Mouse (Mus musculus) neural tube, embryonic 12.5 days (tissue): Measurements from ENCODE around the gene Ahnak2. TPM values are rescaled to one million over a fixed set of nuclear protein-coding genes. Genes with fewer than 3 reads are reported as not detected.

Experiments used
- ATAC-seq: fragments of 200-750 bp; cut with Nextera tagmentation; 2 replicates; pipeline ENCODE4 v1.8.0; 2017; ENCODE audit warnings: low read depth, mild to moderate bottlenecking, moderate TSS enrichment, moderate library complexity; ENCODE audit not compliant: low FRiP score
- H3K27ac ChIP-seq: fragments of 300-500 bp; sonication (generic); 2 replicates; pipeline ENCODE4 v1.5.1; 2016
- H3K27me3 ChIP-seq: fragments of 300-500 bp; sonication (generic); replicated peaks from 2 replicates; pipeline ENCODE4 v1.6.1; 2016; ENCODE audit warnings: mild to moderate bottlenecking
- H3K36me3 ChIP-seq: fragments of 300-500 bp; sonication (generic); 2 replicates; pipeline ENCODE4 v1.6.1; 2016; ENCODE audit warnings: mild to moderate bottlenecking
- H3K4me1 ChIP-seq: fragments of 300-500 bp; sonication (generic); 2 replicates; pipeline ENCODE4 v1.6.1; 2016
- H3K4me2 ChIP-seq: fragments of 300-500 bp; sonication (generic); replicated peaks from 2 replicates; pipeline ENCODE4 v1.6.1; 2016; ENCODE audit warnings: mild to moderate bottlenecking
- H3K4me3 ChIP-seq: fragments of 300-500 bp; sonication (generic); 2 replicates; pipeline ENCODE4 v1.5.1; 2016
- H3K9ac ChIP-seq: fragments of 300-500 bp; sonication (generic); 2 replicates; pipeline ENCODE4 v1.6.1; 2016; ENCODE audit warnings: mild to moderate bottlenecking
- H3K9me3 ChIP-seq: fragments of 300-500 bp; sonication (generic); 2 replicates; pipeline ENCODE4 v1.6.1; 2016; ENCODE audit warnings: mild to moderate bottlenecking
- WGBS: fragments of 180-500 bp; shearing (Covaris S2); methylation state at CpG from one replicate; pipeline ENCODE4 v1.1.7; 2016; 5-methylcytosine and 5-hydroxymethylcytosine counted together
- polyA plus RNA-seq: library from polyadenylated mRNA; unstranded; fragments of >200 nt; fragmentation: Nextera tagmentation; extraction: Ambion mirVana; gene quantifications from 2 replicates; pipeline ENCODE4 v1.2.1, GENCODE M21; 2016

The Ahnak2 gene
- polyA plus RNA-seq, 1 experiment from 2014 or later = 0.93 TPM

GRCm38 (mm10) chr12:112791026-112791425 is 11.4 kb downstream of the Ahnak2 start:
- H3K27me3 ChIP-seq = no peaks in the 10 kb centered on the region
- 77% methylated on average over 8 of the region's 8 CpGs for WGBS
- no peak overlapping the region for H3K4me2 ChIP-seq
- ATAC-seq = no peak
- peaks cover 6% of the 10 kb centered on the region for H3K4me1 ChIP-seq
- H3K27ac ChIP-seq = no peak overlapping the region
- H3K9ac ChIP-seq = no peak overlapping the region
- no peaks in the 10 kb centered on the region for H3K36me3 ChIP-seq
- no peaks in the 10 kb centered on the region for H3K9me3 ChIP-seq
- no peak overlapping the region for H3K4me3 ChIP-seq

DNA sequence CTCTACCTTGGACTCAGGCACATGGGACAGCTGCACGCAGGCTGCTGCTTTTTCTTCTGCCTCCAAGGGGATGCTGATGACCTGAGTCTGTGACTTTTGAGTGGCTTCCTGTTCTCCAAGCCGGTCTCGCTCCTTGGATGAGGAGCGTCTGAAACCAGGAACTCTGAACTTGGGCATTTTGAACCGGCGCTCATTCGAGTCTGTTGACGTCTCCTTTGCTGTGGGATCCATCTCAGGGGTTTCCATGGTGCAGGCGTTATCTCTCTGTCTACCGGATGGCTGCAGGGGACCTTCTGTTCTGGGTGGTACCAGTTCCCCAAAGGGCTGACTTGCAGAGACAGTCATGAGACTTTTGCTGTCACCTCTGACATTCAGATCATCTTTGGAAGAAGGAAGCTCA is 28.0 kb downstream of the Ahnak2 start:
- H3K9ac ChIP-seq = no peak overlapping the region
- ATAC-seq = no peak
- no peaks in the 10 kb centered on the region for H3K36me3 ChIP-seq
- no peaks in the 10 kb centered on the region for H3K4me1 ChIP-seq
- H3K9me3 ChIP-seq = 0 out of 2 replicates have a peak, but pooled peaks cover 9% of the 10 kb centered on the region
- H3K27me3 ChIP-seq = no peaks in the 10 kb centered on the region
- H3K4me2 ChIP-seq = no peak overlapping the region
- WGBS = 95% methylated on average over 10 of the region's 10 CpGs
- no peak overlapping the region for H3K4me3 ChIP-seq
- H3K27ac ChIP-seq = no peak overlapping the region

DNA sequence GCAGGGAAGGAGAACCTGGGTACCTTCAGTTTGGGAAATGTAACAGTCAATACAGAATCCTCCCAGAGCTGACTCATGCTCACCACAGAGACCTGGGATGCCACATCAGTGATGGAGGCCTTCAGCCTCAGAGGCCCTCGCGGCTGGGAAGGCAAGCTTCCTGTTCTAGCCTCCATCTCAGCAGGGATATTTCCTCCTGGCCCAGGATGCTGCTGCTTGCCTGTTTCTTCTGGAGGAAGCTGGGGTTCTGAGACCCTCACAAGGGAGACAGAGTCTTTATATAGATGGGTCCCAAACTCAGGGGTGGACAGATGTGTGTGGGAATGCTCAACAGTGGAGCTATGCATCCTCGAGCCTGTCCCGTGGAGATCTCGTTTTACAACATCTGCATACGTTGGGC is 28.4 kb downstream of the Ahnak2 start:
- no peak for ATAC-seq
- no peak overlapping the region for H3K27ac ChIP-seq
- H3K36me3 ChIP-seq = no peaks in the 10 kb centered on the region
- 0 out of 2 replicates have a peak, but pooled peaks cover 9% of the 10 kb centered on the region for H3K9me3 ChIP-seq
- 89% methylated on average over 6 of the region's 6 CpGs for WGBS
- H3K4me3 ChIP-seq = no peak overlapping the region
- H3K9ac ChIP-seq = no peak overlapping the region
- H3K4me2 ChIP-seq = no peak overlapping the region
- H3K27me3 ChIP-seq = no peaks in the 10 kb centered on the region
- H3K4me1 ChIP-seq = no peaks in the 10 kb centered on the region

DNA sequence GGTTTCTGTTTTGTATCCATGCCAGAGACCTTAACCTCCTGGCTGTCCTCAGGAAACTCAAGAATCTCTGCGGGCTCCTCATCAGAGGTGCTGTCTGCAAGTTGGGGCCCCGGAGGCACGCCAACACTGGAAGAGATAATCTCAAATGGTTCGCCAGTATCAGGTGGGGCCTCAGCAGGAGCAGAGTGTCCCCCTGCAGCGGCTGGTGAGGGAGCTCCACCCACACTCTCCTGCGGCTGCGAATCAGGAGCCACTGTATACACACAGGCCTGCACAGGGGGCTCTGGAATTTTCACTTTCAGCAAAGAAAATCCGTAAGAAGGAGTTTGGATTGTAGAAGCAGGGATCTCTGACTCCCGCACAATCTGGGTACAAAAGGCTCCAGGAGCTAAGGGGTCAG is 29.1 kb downstream of the Ahnak2 start:
- no peak overlapping the region for H3K4me2 ChIP-seq
- no peak overlapping the region for H3K4me3 ChIP-seq
- 0 out of 2 replicates have a peak, but pooled peaks cover 9% of the 10 kb centered on the region for H3K9me3 ChIP-seq
- no peaks in the 10 kb centered on the region for H3K36me3 ChIP-seq
- no peak overlapping the region for H3K9ac ChIP-seq
- 58% methylated on average over 9 of the region's 9 CpGs for whole genome bisulfite sequencing
- H3K27ac ChIP-seq = no peak overlapping the region
- ATAC-seq = no peak
- no peaks in the 10 kb centered on the region for H3K4me1 ChIP-seq
- no peaks in the 10 kb centered on the region for H3K27me3 ChIP-seq

- no peak overlapping the region for H3K9ac ChIP-seq
- no peaks in the 10 kb centered on the region for H3K36me3 ChIP-seq
- H3K27me3 ChIP-seq = no peaks in the 10 kb centered on the region
- no peak overlapping the region for H3K27ac ChIP-seq
- no peak for ATAC-seq
- H3K4me3 ChIP-seq = no peak overlapping the region
- H3K4me2 ChIP-seq = no peak overlapping the region
- WGBS = 95% methylated on average over 14 of the region's 14 CpGs
- H3K9me3 ChIP-seq = 0 out of 2 replicates have a peak, but pooled peaks cover 9% of the 10 kb centered on the region
- H3K4me1 ChIP-seq = no peaks in the 10 kb centered on the region
Measured at GRCm38 (mm10) chr12:112772306-112772705, 30.2 kb downstream of the Ahnak2 start.

GRCm38 (mm10) chr12:112770396-112770795 is 32.1 kb downstream of the Ahnak2 start:
- 0 out of 2 replicates have a peak, but pooled peaks cover 7% of the 10 kb centered on the region for H3K9me3 ChIP-seq
- WGBS = 79% methylated on average over 4 of the region's 4 CpGs
- no peak overlapping the region for H3K27ac ChIP-seq
- H3K36me3 ChIP-seq = no peaks in the 10 kb centered on the region
- no peak for ATAC-seq
- no peaks in the 10 kb centered on the region for H3K4me1 ChIP-seq
- no peaks in the 10 kb centered on the region for H3K27me3 ChIP-seq
- H3K4me3 ChIP-seq = no peak overlapping the region
- no peak overlapping the region for H3K9ac ChIP-seq
- H3K4me2 ChIP-seq = no peak overlapping the region

DNA sequence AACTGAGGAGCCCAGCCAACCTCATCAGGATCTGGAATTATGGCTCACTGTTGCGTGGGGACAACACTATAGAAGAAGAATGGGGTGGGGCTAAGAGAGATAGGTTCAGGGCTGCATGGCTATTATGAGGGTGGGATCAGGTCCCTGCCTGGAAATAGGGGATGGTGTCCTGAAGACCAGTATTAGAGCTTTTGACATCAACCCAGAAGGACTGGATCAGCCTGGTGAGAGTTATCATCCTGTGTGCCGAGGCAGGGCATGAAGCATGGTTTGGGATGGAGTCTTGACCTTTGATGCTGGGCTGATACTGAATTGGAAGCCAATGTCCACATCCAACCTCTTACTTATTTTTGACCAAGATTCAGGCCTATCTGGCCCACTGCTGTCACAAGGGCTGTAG is 32.7 kb downstream of the Ahnak2 start:
- Histone ChIP-seq H3K4me3 (no peak overlapping the region), H3K9me3 (0 out of 2 replicates have a peak, but pooled peaks cover under 1% of the 10 kb centered on the region), H3K4me1 (no peaks in the 10 kb centered on the region), H3K27ac (no peak overlapping the region), H3K9ac (no peak overlapping the region), H3K27me3 (no peaks in the 10 kb centered on the region), H3K36me3 (no peaks in the 10 kb centered on the region), H3K4me2 (no peak overlapping the region)
- no peak for ATAC-seq
- WGBS = 79% methylated on average over 2 of the region's 2 CpGs

- 82% methylated on average over 6 of the region's 6 CpGs for WGBS
- ATAC-seq = no peak
Measured at GRCm38 (mm10) chr12:112769031-112769430, 33.4 kb downstream of the Ahnak2 start.

DNA sequence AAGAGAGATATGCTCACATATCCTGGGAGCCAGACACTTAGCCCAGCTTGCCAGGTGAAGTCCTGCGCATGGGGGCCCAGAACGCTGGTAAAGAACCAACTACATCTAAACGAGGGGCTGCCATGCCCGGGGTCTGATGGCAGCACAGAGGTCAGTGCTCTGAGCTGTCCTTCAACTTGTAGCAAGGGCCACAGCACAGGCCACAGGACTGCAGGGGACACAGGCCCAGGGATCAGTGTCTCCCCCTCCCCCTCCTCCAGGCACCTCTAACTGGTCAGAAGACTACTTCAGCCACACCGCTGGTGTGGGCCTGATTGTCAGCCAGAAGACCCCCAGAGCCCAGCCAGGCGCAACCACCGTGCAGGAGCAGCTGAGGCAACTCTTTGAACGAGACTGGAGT is 34.3 kb downstream of the Ahnak2 start:
- ATAC-seq = no peak
- 88% methylated on average over 8 of the region's 8 CpGs for WGBS

More at GRCm38 (mm10) chr12:112769031-112769430, 33.4 kb downstream of the Ahnak2 start:
- no peak overlapping the region for H3K4me3 ChIP-seq
- no peak overlapping the region for H3K27ac ChIP-seq
- H3K9ac ChIP-seq = no peak overlapping the region
- no peak overlapping the region for H3K4me2 ChIP-seq
- no peaks in the 10 kb centered on the region for H3K9me3 ChIP-seq
- H3K36me3 ChIP-seq = no peaks in the 10 kb centered on the region
- no peaks in the 10 kb centered on the region for H3K27me3 ChIP-seq
- no peaks in the 10 kb centered on the region for H3K4me1 ChIP-seq

GRCm38 (mm10) chr12:112767036-112767890 is 35.2 kb downstream of the Ahnak2 start:
- Histone ChIP-seq H3K9me3 (no peaks in the 10 kb centered on the region), H3K27me3 (no peaks in the 10 kb centered on the region), H3K9ac (no peak overlapping the region), H3K27ac (no peak overlapping the region), H3K4me2 (no peak overlapping the region), H3K4me3 (no peak overlapping the region), H3K4me1 (no peaks in the 10 kb centered on the region), H3K36me3 (no peaks in the 10 kb centered on the region)
- ATAC-seq = no peak
- WGBS = 91% methylated on average over 16 of the region's 16 CpGs

More for the DNA sequence above, 34.3 kb downstream of the Ahnak2 start:
- Histone ChIP-seq H3K36me3 (no peaks in the 10 kb centered on the region), H3K9me3 (no peaks in the 10 kb centered on the region), H3K9ac (no peak overlapping the region), H3K4me2 (no peak overlapping the region), H3K4me1 (no peaks in the 10 kb centered on the region), H3K27me3 (no peaks in the 10 kb centered on the region), H3K4me3 (no peak overlapping the region), H3K27ac (no peak overlapping the region)

- Histone ChIP-seq H3K4me2 (no peak overlapping the region), H3K9ac (no peak overlapping the region), H3K9me3 (no peaks in the 10 kb centered on the region), H3K4me3 (no peak overlapping the region), H3K27ac (no peak overlapping the region), H3K36me3 (no peaks in the 10 kb centered on the region), H3K4me1 (no peaks in the 10 kb centered on the region), H3K27me3 (no peaks in the 10 kb centered on the region)
- WGBS = 93% methylated on average over 7 of the region's 7 CpGs
- ATAC-seq = no peak
Measured at GRCm38 (mm10) chr12:112766586-112766985, 35.9 kb downstream of the Ahnak2 start.

- Histone ChIP-seq H3K36me3 (no peaks in the 10 kb centered on the region), H3K4me1 (no peaks in the 10 kb centered on the region), H3K27me3 (no peaks in the 10 kb centered on the region), H3K4me2 (no peak overlapping the region), H3K4me3 (no peak overlapping the region), H3K9me3 (no peaks in the 10 kb centered on the region), H3K9ac (no peak overlapping the region), H3K27ac (no peak overlapping the region)
- ATAC-seq = no peak
- WGBS = 93% methylated on average over 7 of the region's 7 CpGs
Measured at GRCm38 (mm10) chr12:112764991-112765390, 37.5 kb downstream of the Ahnak2 start.

DNA sequence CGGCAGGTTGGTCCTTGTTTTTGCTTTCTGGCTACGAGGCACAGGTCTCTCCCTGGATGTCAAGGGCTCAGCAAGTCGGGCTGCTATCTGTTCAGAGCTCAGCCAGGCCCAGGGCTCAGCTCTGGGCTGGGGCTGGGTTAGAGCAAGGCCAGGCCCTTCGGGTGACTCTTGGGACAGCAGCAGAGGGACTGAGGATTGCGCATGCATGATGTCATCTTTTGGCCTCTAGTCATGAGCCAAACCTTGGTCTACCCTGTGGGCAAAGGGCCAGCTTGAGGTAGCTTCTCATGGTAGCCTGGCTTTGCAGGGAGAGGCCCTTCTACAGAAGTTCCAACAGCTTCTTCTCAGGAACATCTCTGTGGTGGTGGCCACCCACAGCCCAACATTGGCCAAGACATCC is 38.3 kb downstream of the Ahnak2 start:
- no peak overlapping the region for H3K9ac ChIP-seq
- H3K27ac ChIP-seq = no peak overlapping the region
- no peak overlapping the region for H3K4me2 ChIP-seq
- H3K36me3 ChIP-seq = no peaks in the 10 kb centered on the region
- H3K27me3 ChIP-seq = no peaks in the 10 kb centered on the region
- no peak for ATAC-seq
- no peaks in the 10 kb centered on the region for H3K9me3 ChIP-seq
- H3K4me1 ChIP-seq = no peaks in the 10 kb centered on the region
- H3K4me3 ChIP-seq = no peak overlapping the region
- 80% methylated on average over 5 of the region's 5 CpGs for WGBS
